Mouse (Mus musculus) B cell, adult 2 months (primary cell): ENCODE results near the gene Zcchc2.

Source experiments
- DNase-seq, 2 experiments: peaks; one replicate each; pipeline ENCODE4 v3.0.0; 2022

Gene Zcchc2

GRCm38 (mm10) chr1:105990138-105990821, at the start of gene Zcchc2:
TSS of gene Zcchc2 (plus strand) at chr1:105990406.
- peak; percentile 99 for DNase-seq

GRCm38 (mm10) chr1:105944927-105945580, 45.2 kb upstream of the Zcchc2 start:
- no peak for DNase-seq

DNA sequence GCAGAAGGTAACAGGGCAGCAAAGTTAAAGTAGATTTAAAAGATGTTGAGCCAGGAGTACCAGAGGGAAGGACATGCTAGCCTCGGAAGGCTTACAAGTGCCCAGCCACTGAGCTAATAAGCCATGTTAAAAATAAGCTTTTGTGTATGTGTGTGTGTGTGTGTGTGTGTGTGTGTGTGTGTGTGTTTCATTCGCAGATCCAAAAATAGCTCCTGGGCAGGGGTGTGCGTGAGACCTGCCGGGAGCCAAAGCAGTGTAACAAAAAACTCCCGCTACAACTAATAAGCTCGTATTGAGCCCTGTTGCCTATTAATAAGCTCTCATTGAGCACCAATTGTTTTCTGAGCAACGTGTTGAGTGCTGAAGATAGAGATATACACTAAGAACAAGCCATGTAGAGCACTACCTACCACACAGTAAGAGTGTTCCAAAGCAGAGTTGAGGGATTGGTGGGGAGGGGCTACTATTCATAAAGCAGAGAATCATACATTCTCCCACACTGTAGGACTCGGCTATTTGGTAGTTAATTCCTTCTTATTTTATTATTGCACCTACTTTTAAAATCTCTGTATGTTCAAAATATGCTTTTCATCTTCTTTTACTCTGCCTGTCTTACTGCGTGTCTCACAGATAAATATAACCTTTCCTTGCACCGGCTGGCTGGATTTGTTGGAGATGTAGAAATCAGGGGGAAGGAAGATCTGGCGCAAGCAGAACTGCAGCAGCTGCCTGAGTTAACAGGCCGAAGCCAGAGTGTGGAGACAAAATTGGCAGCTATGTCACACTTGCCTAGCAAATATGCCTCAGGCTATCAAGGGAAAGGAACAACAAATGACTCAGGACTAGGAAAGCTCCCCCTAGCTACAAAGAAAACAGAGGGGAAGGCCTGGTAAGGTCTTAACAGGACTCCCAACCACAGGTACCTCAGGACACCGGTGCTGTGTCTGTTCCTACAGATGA, 43.3 kb upstream of the Zcchc2 start:
- DNase-seq, result no peak

- no peak for DNase-seq
These were observed 41.9 kb upstream of the Zcchc2 start for GRCm38 (mm10) chr1:105948352-105948751.

GRCm38 (mm10) chr1:105953588-105953987, 36.6 kb upstream of the Zcchc2 start:
- no peak for DNase-seq

GRCm38 (mm10) chr1:105954047-105954446, 36.2 kb upstream of the Zcchc2 start:
- no peak for DNase-seq

DNA sequence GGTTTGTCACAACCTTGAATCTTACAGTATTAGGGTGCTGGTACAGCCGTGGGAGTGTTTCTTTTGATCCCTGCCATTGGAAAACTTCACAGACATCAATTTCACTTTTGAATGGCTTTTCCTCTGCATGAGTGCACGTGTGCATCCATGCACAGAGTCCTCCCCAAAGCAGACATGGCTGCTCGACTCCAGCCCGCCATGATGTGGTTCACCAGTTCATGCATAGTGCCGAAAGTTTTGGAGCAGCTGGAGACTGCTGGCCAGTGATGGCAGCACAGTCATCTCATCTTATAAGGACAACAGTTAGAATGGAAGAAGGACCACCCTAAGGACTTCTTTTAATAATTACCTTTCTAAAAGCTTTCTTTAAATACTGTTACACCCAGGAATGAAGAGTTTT, 34.1 kb upstream of the Zcchc2 start:
- DNase-seq, result no peak

GRCm38 (mm10) chr1:105961472-105961871, 28.7 kb upstream of the Zcchc2 start:
- DNase-seq, result no peak

DNA sequence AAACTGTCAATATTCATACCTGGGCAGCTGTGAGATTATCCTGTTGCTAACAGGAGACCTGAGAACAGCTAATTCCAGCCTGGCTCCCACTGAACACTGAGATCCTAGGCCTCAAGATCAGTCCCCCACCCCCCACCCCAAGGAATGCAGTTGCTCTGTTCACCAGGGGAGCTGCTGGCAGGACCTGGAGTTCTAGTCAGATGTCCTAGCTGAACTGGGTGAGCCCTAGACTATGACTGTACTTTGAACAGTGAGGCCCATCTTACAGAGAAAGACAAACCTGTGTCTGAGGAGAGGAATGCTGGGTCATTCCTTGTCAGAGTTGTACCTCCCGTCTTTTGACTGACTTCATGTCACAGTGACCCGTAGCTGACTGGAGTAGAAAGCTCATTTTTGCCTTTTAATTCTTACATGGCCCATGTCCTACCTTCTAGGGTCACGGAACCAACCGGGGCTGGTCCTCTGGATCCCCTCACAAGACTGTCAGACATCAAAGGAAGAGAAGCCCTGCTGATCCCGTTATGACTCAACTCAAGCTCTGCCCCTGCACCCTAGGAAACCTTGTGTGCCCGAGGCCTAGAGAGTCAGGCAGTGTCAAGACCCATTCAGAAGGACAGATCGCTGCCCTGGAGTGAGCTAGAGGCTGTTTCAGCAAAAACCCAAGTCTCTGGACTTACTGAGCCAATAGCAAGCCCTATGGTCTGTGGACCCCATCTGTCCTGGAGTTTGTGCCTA, 28.0 kb upstream of the Zcchc2 start:
- DNase-seq, result no peak

DNA sequence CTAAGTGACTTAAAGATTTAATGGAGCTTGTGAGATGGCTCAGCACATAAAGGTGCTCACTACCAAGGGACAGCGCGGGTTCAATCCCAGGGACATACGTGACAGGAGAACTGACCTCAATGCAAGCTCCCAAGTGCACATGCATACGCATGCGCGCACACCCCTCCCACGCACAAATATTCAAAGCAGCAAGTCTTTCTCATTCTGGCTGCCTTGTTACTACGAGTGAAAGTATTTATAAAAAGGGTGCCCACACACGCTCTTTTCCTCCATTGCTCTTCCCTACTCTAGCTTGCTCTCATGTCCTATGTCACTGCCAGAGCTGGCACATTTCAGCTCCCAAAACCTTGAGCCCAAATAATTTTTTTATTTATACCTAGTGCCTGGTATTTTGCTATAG, 27.4 kb upstream of the Zcchc2 start:
- DNase-seq, result no peak

DNA sequence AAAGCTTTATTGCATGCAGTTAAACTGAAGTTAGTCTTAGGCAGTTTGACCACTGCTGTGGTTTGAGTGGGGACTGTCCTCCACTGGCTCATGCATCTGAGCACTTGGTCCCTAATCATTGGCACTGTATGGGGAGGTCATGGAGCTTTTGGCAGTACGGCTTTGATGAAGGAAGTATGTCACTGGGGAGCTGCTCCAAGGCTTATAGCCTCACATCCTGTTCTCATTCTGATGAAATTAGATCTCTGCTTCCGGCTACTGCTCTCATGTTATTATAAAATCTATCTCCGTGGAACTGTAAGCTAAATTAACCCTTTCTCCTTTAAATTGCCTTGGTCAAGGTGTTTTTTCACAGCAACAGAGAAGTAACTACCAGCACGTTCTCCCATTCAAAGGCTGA, 25.7 kb upstream of the Zcchc2 start:
- DNase-seq, result no peak

- no peak for DNase-seq
These were observed 25.0 kb upstream of the Zcchc2 start for GRCm38 (mm10) chr1:105965189-105965588.

- DNase-seq, result peak; percentile 52 to 59
These were observed 18.6 kb upstream of the Zcchc2 start for GRCm38 (mm10) chr1:105971490-105972170.

DNA sequence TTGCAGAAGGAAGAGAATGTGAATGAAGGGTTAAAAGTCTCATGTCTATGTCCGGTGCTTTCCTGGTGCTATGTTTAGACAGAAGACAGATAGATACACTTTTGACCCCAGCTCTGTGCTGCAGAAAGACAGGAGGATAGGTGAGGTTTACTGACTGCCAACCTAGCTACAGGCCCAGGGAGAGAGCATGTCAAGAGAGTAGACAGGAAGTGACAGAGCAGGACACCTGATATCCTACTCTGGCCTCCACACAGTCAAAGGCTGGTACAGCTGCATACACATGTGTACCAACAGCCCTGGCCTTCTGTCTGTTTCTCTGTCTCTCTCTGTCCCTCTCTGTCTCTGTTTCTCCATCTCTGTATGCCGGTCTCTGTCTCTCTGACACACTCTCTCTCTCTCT, 16.2 kb upstream of the Zcchc2 start:
- peak; percentile 11 to 23 for DNase-seq

DNA sequence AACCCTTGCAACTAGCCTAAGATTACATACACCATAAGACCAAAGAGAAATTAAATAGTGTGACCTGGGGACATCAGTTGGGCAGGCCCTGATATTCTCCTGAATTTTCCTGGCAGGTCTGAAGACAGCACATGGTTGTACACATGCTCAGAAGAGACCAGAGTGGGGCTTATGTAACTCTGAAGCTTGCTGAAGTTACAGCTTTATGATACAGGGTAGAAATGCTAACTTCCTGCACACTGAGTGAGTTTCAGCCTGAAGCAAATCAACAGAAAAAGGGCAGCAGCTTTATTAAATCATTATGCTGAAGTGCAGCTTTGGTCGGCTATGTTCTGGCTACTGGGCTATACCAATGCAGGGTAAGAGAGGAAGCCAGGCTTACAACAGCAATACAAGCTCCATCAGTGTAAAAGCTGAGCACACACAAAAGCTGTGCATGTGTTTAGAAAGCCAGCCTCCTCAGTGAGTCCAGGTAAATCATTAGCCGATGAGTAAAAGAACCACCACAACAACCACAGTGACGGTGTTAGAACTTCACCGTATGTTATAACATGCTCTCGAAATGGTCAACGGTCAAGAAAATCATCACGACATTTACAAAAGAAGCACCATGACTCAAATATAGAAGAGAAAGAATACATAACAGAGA, 12.6 kb upstream of the Zcchc2 start:
- no peak for DNase-seq

DNA sequence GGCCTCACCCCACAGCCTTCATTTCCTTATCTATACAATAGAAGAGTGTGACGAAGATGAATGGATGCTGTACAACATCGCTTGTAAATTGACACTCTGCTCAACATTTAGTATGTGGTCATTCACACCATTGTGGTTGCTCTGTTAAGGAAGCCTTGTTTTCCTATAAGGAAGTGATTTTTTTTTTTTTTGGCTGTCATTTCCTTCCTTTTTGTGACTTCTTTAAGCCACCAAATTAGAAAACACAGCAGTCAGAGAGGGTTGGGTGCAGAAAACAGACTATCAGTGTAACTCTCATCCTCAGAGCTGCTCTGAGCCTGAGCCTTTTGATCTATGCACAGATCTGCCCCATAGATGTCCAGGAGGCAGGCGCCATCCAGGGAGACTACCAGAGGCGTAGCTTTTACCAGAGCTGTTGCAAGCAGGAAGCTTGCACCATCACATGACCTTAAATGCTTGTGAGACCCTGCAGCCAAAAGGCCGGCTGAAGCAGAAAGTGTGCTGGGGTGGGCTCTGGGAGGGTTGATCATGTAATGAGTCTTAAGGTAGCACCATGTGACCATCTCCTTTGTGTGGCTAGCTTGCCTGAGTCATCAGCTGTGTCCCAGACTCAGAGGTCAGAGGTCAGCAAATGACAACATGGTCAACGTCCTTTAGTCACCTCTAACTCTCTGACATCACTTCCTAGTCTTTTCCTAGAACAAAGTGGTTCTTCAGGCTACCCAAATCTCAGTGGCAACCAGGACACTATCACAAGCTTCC, 9.2 kb upstream of the Zcchc2 start:
- DNase-seq, result peak; percentile 27 to 28

DNA sequence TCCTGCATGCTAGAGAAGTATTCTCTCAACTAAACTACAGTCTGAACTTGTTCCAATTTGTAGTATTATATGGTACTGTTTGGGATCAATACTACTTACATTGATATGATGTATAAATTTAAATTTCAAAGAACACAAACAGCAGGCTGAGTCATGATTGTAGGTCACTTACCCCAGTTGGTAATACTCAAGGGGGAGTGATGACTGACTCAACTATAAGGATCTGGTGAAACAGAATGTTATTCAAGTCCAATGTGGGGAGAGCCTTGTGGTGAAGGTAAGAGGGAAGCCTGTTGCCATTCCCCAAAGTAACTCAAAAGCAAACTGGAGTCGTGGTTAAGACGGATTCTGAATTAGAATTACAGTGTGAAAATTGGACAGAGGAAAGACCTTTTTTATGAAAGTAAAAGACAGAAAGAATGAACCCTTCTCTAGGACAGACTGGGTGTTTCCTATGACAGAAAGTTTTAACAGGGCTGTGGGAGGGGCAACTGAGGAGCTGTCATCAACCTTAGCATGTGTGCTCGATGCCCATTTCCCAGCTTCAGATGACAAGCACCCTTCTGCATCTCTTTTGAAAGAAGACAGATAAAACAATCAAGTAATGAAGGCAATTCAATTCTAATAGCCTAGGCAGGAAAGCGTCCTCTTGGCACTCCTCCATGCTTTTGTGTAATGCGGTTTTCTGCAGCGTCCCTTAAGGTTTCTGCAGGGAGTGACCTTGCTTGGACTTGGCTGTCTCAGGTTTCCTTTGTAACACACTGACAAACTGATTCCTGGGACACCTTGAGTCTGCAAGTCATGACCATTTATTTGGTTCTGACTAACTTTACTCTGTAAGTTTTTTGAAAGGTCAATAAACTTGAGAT, 7.5 kb upstream of the Zcchc2 start:
- no peak for DNase-seq

GRCm38 (mm10) chr1:105984172-105984571, 6.0 kb upstream of the Zcchc2 start:
- no peak for DNase-seq

DNA sequence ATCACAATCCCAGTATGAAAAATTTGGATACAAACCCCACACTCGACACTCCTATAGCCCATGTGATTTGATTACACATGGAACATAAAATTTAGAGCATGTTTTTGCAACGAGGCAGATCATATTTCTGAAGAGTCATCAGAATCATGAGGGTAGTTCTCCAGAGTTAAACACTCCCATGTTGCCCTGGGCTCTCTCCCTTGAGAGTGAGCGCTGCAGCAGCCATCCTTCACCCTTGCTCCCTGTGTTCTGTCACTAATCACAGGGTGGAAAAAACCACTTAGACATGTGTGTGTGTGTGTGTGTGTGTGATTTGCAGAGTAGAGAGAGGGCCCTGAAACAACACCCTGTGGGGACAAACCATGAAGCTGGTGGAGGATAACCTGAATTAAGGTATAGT, 2.0 kb upstream of the Zcchc2 start:
- DNase-seq, result no peak
